Mouse (Mus musculus) heart, embryonic 14.5 days (tissue): ENCODE results near the gene Aldh1l1. TPM values are rescaled to one million over a fixed set of nuclear protein-coding genes. Genes with fewer than 3 reads are reported as not detected.

ENCODE experiments used
- ATAC-seq: fragments of 200-750 bp; cut with Nextera tagmentation; 2 replicates; pipeline ENCODE4 v1.8.0; 2017; ENCODE audit warnings: low read depth, moderate TSS enrichment; ENCODE audit not compliant: insufficient number of reproducible peaks, insufficient read depth, low FRiP score
- H3K27ac ChIP-seq, 2 experiments: fragments of 200-500 bp in 1 of 2; fragments of 300-500 bp in 1 of 2; sonication (generic) in 1 of 2; replicated peaks in 1 of 2; 2 replicates each; pipeline ENCODE4 v1.5.1; 2012 to 2014; ENCODE audit warnings: low read depth in 2 of 2, low read length in 2 of 2, control low read depth in 1 of 2, mild to moderate bottlenecking in 1 of 2, mixed read lengths in 1 of 2; ENCODE audit not compliant: control insufficient read depth in 1 of 2, insufficient read depth in 1 of 2
- H3K27me3 ChIP-seq: fragments of 300-500 bp; sonication (generic); 2 replicates; pipeline ENCODE4 v1.6.1; 2014; ENCODE audit warnings: mild to moderate bottlenecking, low read length, control low read depth; ENCODE audit not compliant: control insufficient read depth, insufficient read depth
- H3K36me3 ChIP-seq: fragments of 300-500 bp; sonication (generic); 2 replicates; pipeline ENCODE4 v1.6.1; 2014; ENCODE audit warnings: mild to moderate bottlenecking, control low read depth, low read length, mixed read lengths; ENCODE audit not compliant: control insufficient read depth, insufficient read depth
- H3K4me1 ChIP-seq, 2 experiments: fragments of 200-500 bp in 1 of 2; fragments of 300-500 bp in 1 of 2; sonication (generic) in 1 of 2; 2 replicates each; pipeline ENCODE4 v1.6.1; 2012 to 2014; ENCODE audit warnings: low read length in 2 of 2, control low read depth in 1 of 2, mixed read lengths in 1 of 2; ENCODE audit not compliant: control insufficient read depth in 2 of 2, insufficient read depth in 2 of 2
- H3K4me2 ChIP-seq: fragments of 300-500 bp; sonication (generic); 2 replicates; pipeline ENCODE4 v1.6.1; 2014; ENCODE audit warnings: mild to moderate bottlenecking, low read length
- H3K4me3 ChIP-seq, 2 experiments: fragments of 200-500 bp in 1 of 2; fragments of 300-500 bp in 1 of 2; sonication (generic) in 1 of 2; 2 replicates each; pipeline ENCODE4 v1.5.1; 2012 to 2014; ENCODE audit warnings: low read length in 2 of 2, mild to moderate bottlenecking in 2 of 2, control low read depth in 1 of 2, low read depth in 1 of 2, moderate library complexity in 1 of 2; ENCODE audit not compliant: control insufficient read depth in 1 of 2, insufficient read depth in 1 of 2
- H3K9ac ChIP-seq: fragments of 300-500 bp; sonication (generic); 2 replicates; pipeline ENCODE4 v1.6.1; 2014; ENCODE audit warnings: mild to moderate bottlenecking, low read length
- H3K9me3 ChIP-seq: fragments of 300-500 bp; sonication (generic); 2 replicates; pipeline ENCODE4 v1.6.1; 2016; ENCODE audit warnings: low read length, control low read depth; ENCODE audit not compliant: control insufficient read depth
- WGBS: fragments of 180-500 bp; shearing (Covaris S2); extraction: QIAGEN DNeasy Blood & Tissue Kit; methylation state at CpG from one replicate; pipeline ENCODE4 v1.1.7; 2014; 5-methylcytosine and 5-hydroxymethylcytosine counted together
- polyA plus RNA-seq: library from polyadenylated mRNA; unstranded; fragments of >200 nt; fragmentation: Nextera tagmentation; extraction: Ambion mirVana; gene quantifications from 2 replicates; pipeline ENCODE4 v1.2.1, GENCODE M21; 2014

The Aldh1l1 gene
- polyA plus RNA-seq, 1 experiment from 2014 or later, result 0.59 TPM

GRCm38 (mm10) chr6:90560390-90561058 lies 74.3 kb downstream of the Aldh1l1 start:
- peaks cover 21 to 27% of the 10 kb centered on the region in 2 experiments for H3K4me1 ChIP-seq
- WGBS, result 72% methylated on average over 3 of the region's 3 CpGs
- no peak overlapping the region for H3K4me3 ChIP-seq
- no peak overlapping the region for H3K4me2 ChIP-seq
- no peaks in the 10 kb centered on the region for H3K9me3 ChIP-seq
- H3K27me3 ChIP-seq, result no peaks in the 10 kb centered on the region
- no peak overlapping the region for H3K27ac ChIP-seq
- ATAC-seq, result no peak
- H3K9ac ChIP-seq, result no peak overlapping the region
- no peaks in the 10 kb centered on the region for H3K36me3 ChIP-seq

GRCm38 (mm10) chr6:90561234-90561781 lies 75.1 kb downstream of the Aldh1l1 start:
- H3K27ac ChIP-seq, result no peak overlapping the region
- WGBS, result 31% methylated on average over 2 of the region's 2 CpGs
- no peaks in the 10 kb centered on the region for H3K27me3 ChIP-seq
- H3K9ac ChIP-seq, result no peak overlapping the region
- H3K36me3 ChIP-seq, result no peaks in the 10 kb centered on the region
- no peak for ATAC-seq
- H3K4me2 ChIP-seq, result no peak overlapping the region
- H3K4me1 ChIP-seq, result peaks cover 22 to 27% of the 10 kb centered on the region in 2 experiments
- no peak overlapping the region for H3K4me3 ChIP-seq
- no peaks in the 10 kb centered on the region for H3K9me3 ChIP-seq

GRCm38 (mm10) chr6:90564240-90564639 lies 78.0 kb downstream of the Aldh1l1 start:
- Histone ChIP-seq H3K9me3 (no peaks in the 10 kb centered on the region), H3K4me1 (peaks cover 18 to 20% of the 10 kb centered on the region in 2 experiments), H3K27me3 (no peaks in the 10 kb centered on the region), H3K27ac (no peak overlapping the region), H3K9ac (no peak overlapping the region), H3K4me3 (no peak overlapping the region), H3K36me3 (no peaks in the 10 kb centered on the region), H3K4me2 (no peak overlapping the region)
- WGBS, result 44% methylated on average over 9 of the region's 9 CpGs
- ATAC-seq, result no peak

DNA sequence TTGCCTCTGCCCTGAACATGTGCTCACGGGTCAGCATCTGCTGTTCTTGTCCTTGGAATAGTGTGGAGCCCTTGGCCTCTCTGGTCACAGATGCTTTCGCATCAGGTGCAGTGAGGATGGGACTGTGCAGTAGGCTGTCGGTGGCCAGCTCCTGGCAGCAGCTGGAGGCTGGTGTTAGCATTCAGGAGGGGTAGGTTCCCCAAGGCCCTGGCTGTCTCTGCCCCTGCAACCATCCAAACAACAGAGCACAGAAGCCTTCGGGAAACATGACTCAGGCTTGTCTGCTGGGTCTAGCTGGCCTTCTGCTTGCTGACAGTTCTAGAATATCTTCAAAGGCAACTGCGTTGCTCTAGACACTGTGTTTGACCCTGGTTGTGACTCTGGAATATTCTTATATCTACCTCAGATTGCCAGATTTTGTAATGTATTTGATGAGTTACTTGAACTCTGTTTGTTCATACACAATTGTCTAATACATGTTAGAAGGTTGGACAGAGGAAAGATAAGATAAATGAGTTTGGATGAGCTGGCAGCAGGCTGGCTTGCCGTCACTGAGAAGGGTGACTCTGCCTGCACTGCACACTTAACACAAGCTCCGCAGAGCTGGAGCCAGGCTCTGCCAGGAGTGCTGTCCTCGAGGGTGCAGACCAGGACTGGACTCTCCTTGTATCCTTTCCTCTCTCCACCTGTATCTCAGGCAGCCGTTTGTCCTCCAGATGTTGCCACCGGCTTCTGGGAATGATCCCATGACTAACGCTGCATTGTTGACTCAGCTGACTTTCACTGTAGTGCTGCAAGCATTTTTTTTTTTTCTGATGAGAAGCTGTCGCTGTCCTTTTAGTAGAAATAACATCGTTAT lies 79.4 kb downstream of the Aldh1l1 start:
- Histone ChIP-seq H3K36me3 (no peaks in the 10 kb centered on the region), H3K4me3 (no peak overlapping the region), H3K4me1 (peaks cover 20% of the 10 kb centered on the region in 2 experiments), H3K9me3 (no peaks in the 10 kb centered on the region), H3K4me2 (no peak overlapping the region), H3K9ac (no peak overlapping the region), H3K27me3 (no peaks in the 10 kb centered on the region), H3K27ac (no peak overlapping the region)
- WGBS, result 32% methylated on average over 13 of the region's 13 CpGs
- ATAC-seq, result no peak

DNA sequence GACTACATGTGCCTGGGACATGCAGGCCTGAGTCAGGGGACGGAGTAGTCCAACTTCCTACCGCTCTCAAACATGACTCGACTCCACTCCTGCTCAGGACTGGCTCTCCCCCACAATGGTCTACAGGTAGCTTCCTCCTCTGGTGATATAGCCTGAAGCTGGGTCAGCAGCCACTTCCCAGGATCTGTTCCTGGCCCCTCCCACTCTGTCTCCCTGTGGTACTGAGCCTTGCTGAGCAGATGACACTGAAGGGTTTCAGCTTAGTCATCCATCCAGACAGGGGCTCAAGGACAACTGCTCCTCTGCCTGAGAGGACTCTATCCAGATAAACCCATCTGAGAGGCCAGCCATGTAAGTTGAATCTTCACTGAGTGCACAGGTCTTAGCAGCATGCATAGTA lies 81.3 kb downstream of the Aldh1l1 start:
- no peak overlapping the region for H3K27ac ChIP-seq
- no peak for ATAC-seq
- no peaks in the 10 kb centered on the region for H3K27me3 ChIP-seq
- WGBS, result 93% methylated on average over 3 of the region's 3 CpGs
- no peaks in the 10 kb centered on the region for H3K36me3 ChIP-seq
- no peak overlapping the region for H3K4me3 ChIP-seq
- H3K9me3 ChIP-seq, result no peaks in the 10 kb centered on the region
- H3K9ac ChIP-seq, result no peak overlapping the region
- H3K4me1 ChIP-seq, result peaks cover 20% of the 10 kb centered on the region in 2 experiments
- no peak overlapping the region for H3K4me2 ChIP-seq

DNA sequence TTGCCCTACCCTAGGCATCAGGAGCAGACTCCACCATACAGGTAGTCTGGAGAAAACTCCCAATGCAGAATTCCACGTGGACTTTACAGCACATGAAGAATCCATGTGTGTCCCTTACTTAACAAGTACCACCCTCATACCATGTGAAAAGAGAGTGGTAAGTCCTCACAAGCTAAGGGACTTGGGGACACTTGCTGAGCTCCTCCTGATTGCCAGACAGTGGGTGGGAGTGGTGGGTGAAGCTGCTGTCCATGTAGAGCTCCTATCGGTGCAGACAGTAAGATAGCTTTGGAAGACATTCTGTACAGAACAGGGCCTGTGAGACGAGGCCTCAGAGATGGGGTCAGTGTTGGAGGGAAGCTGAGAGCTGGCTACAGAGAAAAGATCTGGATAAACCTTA lies 81.7 kb downstream of the Aldh1l1 start:
- Histone ChIP-seq H3K4me2 (no peak overlapping the region), H3K27ac (no peak overlapping the region), H3K27me3 (no peaks in the 10 kb centered on the region), H3K4me1 (peaks cover 20% of the 10 kb centered on the region in 2 experiments), H3K9me3 (no peaks in the 10 kb centered on the region), H3K9ac (no peak overlapping the region), H3K4me3 (no peak overlapping the region), H3K36me3 (no peaks in the 10 kb centered on the region)
- ATAC-seq, result no peak
- WGBS, result 68% methylated on average over 3 of the region's 3 CpGs

DNA sequence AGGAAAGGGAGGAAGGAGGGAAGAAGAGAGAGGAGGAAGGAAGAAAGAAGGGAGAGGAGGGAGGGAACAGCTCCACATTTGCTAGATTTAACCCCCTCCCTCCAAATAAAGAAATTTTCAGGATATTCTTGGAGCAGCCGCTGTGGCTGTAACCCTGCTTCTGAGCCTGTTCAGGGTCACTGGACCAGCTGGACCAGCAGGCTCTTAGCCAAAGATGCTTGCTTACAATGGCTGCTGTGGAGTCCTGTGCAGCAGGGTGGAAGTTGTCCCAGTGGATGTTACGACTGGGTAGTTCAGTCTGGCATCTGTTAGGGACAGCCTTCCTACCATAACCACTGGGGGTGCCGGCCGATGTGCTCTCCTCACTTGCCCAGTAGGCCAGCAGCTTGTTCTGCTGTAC lies 82.5 kb downstream of the Aldh1l1 start:
- Histone ChIP-seq H3K27me3 (no peaks in the 10 kb centered on the region), H3K9me3 (no peaks in the 10 kb centered on the region), H3K4me2 (no peak overlapping the region), H3K9ac (no peak overlapping the region), H3K4me1 (peaks cover 20% of the 10 kb centered on the region in 2 experiments), H3K4me3 (no peak overlapping the region), H3K36me3 (no peaks in the 10 kb centered on the region), H3K27ac (no peak overlapping the region)
- WGBS, result 84% methylated on average over 4 of the region's 4 CpGs
- no peak for ATAC-seq
